In genomic region chr8:96674703-96675102, GRCm38 (mm10) we compare ENCODE assay signal across 20 mouse cellular contexts.
A peak's percentile ranks its signal among the peaks of the same experiment; 100 is the strongest.
DNase-seq lines count a peak whose midpoint lies in the region; ATAC-seq lines count a peak whose summit lies in the region.
"Had no signal": no experiment of that assay in that cellular context is flagged by ENCODE, and none has a peak within 500 bp of the region (broad histone marks: within the 10 kb centered on the region; RNA-seq: fewer than 3 reads in every experiment).

No protein-coding gene starts in this region.

- ATAC-seq in kidney, embryonic 16.5 days (ENCODE audit: low FRiP score, low TSS enrichment), result peak; percentile 51; the same call in 1 of the 2 replicates
- ATAC-seq in embryonic facial prominence, embryonic 14.5 days (ENCODE audit: low read depth), result no peak
- ATAC-seq: hindbrain, embryonic 16.5 days; liver, postnatal 0 days; midbrain, embryonic 13.5 days had no signal

- H3K36me3 ChIP-seq in kidney, embryonic 16.5 days (ENCODE audit: insufficient read depth, low read length), result no peaks in the 10 kb centered on the region
- H3K36me3 ChIP-seq in embryonic facial prominence, embryonic 14.5 days (ENCODE audit: control insufficient read depth, insufficient read depth, low read length), result no peaks in the 10 kb centered on the region
- H3K36me3 ChIP-seq in limb, embryonic 10.5 days, result no peaks in the 10 kb centered on the region
- H3K36me3 ChIP-seq: embryonic facial prominence, embryonic 15.5 days; forebrain, embryonic 10.5 days; midbrain, embryonic 13.5 days had no signal

- no peak overlapping the region for H3K27ac ChIP-seq in kidney, embryonic 16.5 days (ENCODE audit: low read length)
- H3K27ac ChIP-seq in embryonic facial prominence, embryonic 14.5 days (replicated peaks; ENCODE audit: low read depth, low read length), result no peak overlapping the region
- H3K27ac ChIP-seq in limb, embryonic 10.5 days, result no peak overlapping the region
- H3K27ac ChIP-seq: embryonic facial prominence, embryonic 15.5 days; forebrain, embryonic 10.5 days; heart, adult 2 months; midbrain, embryonic 13.5 days had no signal

- H3K9me3 ChIP-seq in kidney, embryonic 16.5 days (ENCODE audit: low read length), result no peaks in the 10 kb centered on the region
- H3K9me3 ChIP-seq in embryonic facial prominence, embryonic 14.5 days (ENCODE audit: control insufficient read depth, low read length), result no peaks in the 10 kb centered on the region
- H3K9me3 ChIP-seq in limb, embryonic 10.5 days (replicated peaks), result no peaks in the 10 kb centered on the region
- H3K9me3 ChIP-seq: embryonic facial prominence, embryonic 15.5 days; forebrain, embryonic 10.5 days; midbrain, embryonic 13.5 days had no signal

- 45% methylated on average over 8 of the region's 8 CpGs for WGBS in kidney, embryonic 16.5 days
- 46% methylated on average over 8 of the region's 8 CpGs for WGBS in embryonic facial prominence, embryonic 14.5 days
- 47% methylated on average over 8 of the region's 8 CpGs for WGBS in limb, embryonic 10.5 days

- H3K9ac ChIP-seq in kidney, embryonic 16.5 days (replicated peaks; ENCODE audit: low read length), result no peak overlapping the region
- no peak overlapping the region for H3K9ac ChIP-seq in embryonic facial prominence, embryonic 14.5 days (ENCODE audit: low read depth, low read length)
- H3K9ac ChIP-seq: embryonic facial prominence, embryonic 15.5 days; liver, postnatal 0 days; midbrain, embryonic 13.5 days had no signal

- H3K4me2 ChIP-seq in kidney, embryonic 16.5 days (replicated peaks; ENCODE audit: low read depth, low read length), result no peak overlapping the region
- H3K4me2 ChIP-seq in embryonic facial prominence, embryonic 14.5 days (ENCODE audit: low read depth, low read length), result no peak overlapping the region
- H3K4me2 ChIP-seq: embryonic facial prominence, embryonic 15.5 days; midbrain, embryonic 13.5 days had no signal

- no peak for DNase-seq in kidney, postnatal 25 days
- DNase-seq in R1 (ENCODE audit: low read depth, low spot score), result peak; percentile 13
- peak; percentile 22 for DNase-seq in embryonic facial prominence, embryonic 14.5 days (ENCODE audit: low spot score)
- peak; percentile 35 for DNase-seq in limb, embryonic 10.5 days (ENCODE audit: low spot score)
- no peak for DNase-seq in urinary bladder, postnatal 25 days (ENCODE audit: low spot score)
- DNase-seq in c-Kit-positive CD71-positive TER-119-positive erythroid progenitor cells, embryonic 14.5 days (ENCODE audit: low spot score), result no peak
- DNase-seq in right cerebral cortex, postnatal 25 days, result no peak
- DNase-seq: cerebellum, postnatal 14 days; gastrocnemius, postnatal 10 days; heart, adult 2 months; kidney, postnatal 36 days; liver; liver, postnatal 0 days; lung, postnatal 36 days; spleen, adult 18-20 months had no signal

- no peaks in the 10 kb centered on the region for H3K27me3 ChIP-seq in kidney, embryonic 16.5 days (ENCODE audit: insufficient read depth, low read length)
- H3K27me3 ChIP-seq in embryonic facial prominence, embryonic 14.5 days (replicated peaks; ENCODE audit: control insufficient read depth, insufficient read depth, low read length), result no peaks in the 10 kb centered on the region
- H3K27me3 ChIP-seq in limb, embryonic 10.5 days (ENCODE audit: low read depth, poor library complexity, severe bottlenecking), result no peaks in the 10 kb centered on the region
- H3K27me3 ChIP-seq: embryonic facial prominence, embryonic 15.5 days; midbrain, embryonic 13.5 days had no signal

- no peaks in the 10 kb centered on the region for H3K4me1 ChIP-seq in kidney, embryonic 16.5 days (ENCODE audit: insufficient read depth, low read length)
- no peaks in the 10 kb centered on the region for H3K4me1 ChIP-seq in embryonic facial prominence, embryonic 14.5 days (ENCODE audit: control insufficient read depth, insufficient read depth, low read length)
- peaks cover 7% of the 10 kb centered on the region for H3K4me1 ChIP-seq in limb, embryonic 10.5 days
- H3K4me1 ChIP-seq: embryonic facial prominence, embryonic 15.5 days had no signal

- no peak overlapping the region for H3K4me3 ChIP-seq in kidney, embryonic 16.5 days (ENCODE audit: low read length)
- H3K4me3 ChIP-seq in embryonic facial prominence, embryonic 14.5 days (ENCODE audit: low read depth, low read length), result no peak overlapping the region
- no peak overlapping the region for H3K4me3 ChIP-seq in limb, embryonic 10.5 days
- H3K4me3 ChIP-seq: embryonic facial prominence, embryonic 15.5 days; forebrain, embryonic 10.5 days; heart, adult 2 months; midbrain, embryonic 13.5 days had no signal

Comparison
In these comparisons a context has a peak if more than half of its experiments do, and no peak if none do; other contexts are left out.
1. DNase-seq: peak in R1 (single experiment), embryonic facial prominence, embryonic 14.5 days (single experiment) and limb, embryonic 10.5 days (single experiment); none in kidney, postnatal 25 days (0 of 2), urinary bladder, postnatal 25 days (single experiment), c-Kit-positive CD71-positive TER-119-positive erythroid progenitor cells, embryonic 14.5 days (single experiment) and right cerebral cortex, postnatal 25 days (single experiment).